In genomic region chr8:78346131-78346621, GRCm38 (mm10) we compare ENCODE assay signal across 10 mouse cellular contexts.
DNase-seq lines count a peak whose midpoint lies in the region; ATAC-seq lines count a peak whose summit lies in the region.
"Had no signal": no experiment of that assay in that cellular context is flagged by ENCODE, and none has a peak within 500 bp of the region (broad histone marks: within the 10 kb centered on the region; RNA-seq: fewer than 3 reads in every experiment).

No protein-coding gene starts in this region.

- H3K27ac ChIP-seq in hindbrain, embryonic 10.5 days = no peak overlapping the region
- 0 out of 2 replicates have a peak overlapping the region, but pooled peaks have one; percentile 52 for H3K27ac ChIP-seq in midbrain, embryonic 14.5 days (replicated peaks; ENCODE audit: low read depth, low read length)
- H3K27ac ChIP-seq: liver, embryonic 13.5 days had no signal

- H3K4me2 ChIP-seq in midbrain, embryonic 14.5 days (ENCODE audit: low read length) = peak overlapping the region; percentile 35
- H3K4me2 ChIP-seq: liver, embryonic 13.5 days had no signal

- DNase-seq in heart, adult 11 months = peak; percentile 74
- DNase-seq in heart, postnatal 25 days (ENCODE audit: low spot score) = no peak
- DNase-seq in brain, embryonic 18.5 days (ENCODE audit: low read depth, low spot score) = peak; percentile 14
- peak; percentile 8 for DNase-seq in hindbrain, embryonic 10.5 days (ENCODE audit: low spot score)
- DNase-seq in midbrain, embryonic 14.5 days = peak; percentile 71
- no peak for DNase-seq in natural killer cell, adult 2 months (ENCODE audit: low spot score in 2 of 2)
- DNase-seq in gastrocnemius, postnatal 25 days = no peak
- DNase-seq in heart, postnatal 36 days = no peak
- DNase-seq: kidney, postnatal 36 days; liver, embryonic 13.5 days had no signal

- H3K27me3 ChIP-seq in hindbrain, embryonic 10.5 days (ENCODE audit: insufficient read depth, poor library complexity, severe bottlenecking) = no peaks in the 10 kb centered on the region
- H3K27me3 ChIP-seq in midbrain, embryonic 14.5 days (ENCODE audit: control insufficient read depth, insufficient read depth, low read length) = no peaks in the 10 kb centered on the region
- H3K27me3 ChIP-seq: liver, embryonic 13.5 days had no signal

- no peaks in the 10 kb centered on the region for H3K9me3 ChIP-seq in hindbrain, embryonic 10.5 days
- no peaks in the 10 kb centered on the region for H3K9me3 ChIP-seq in midbrain, embryonic 14.5 days (ENCODE audit: control insufficient read depth, low read length)
- H3K9me3 ChIP-seq: liver, embryonic 13.5 days had no signal

- ATAC-seq in midbrain, embryonic 14.5 days (ENCODE audit: low FRiP score, low TSS enrichment) = peak; percentile 85

- no peak overlapping the region for H3K4me3 ChIP-seq in hindbrain, embryonic 10.5 days
- H3K4me3 ChIP-seq in midbrain, embryonic 14.5 days (replicated peaks; ENCODE audit: low read depth, low read length) = no peak overlapping the region
- H3K4me3 ChIP-seq: liver, embryonic 13.5 days had no signal

- H3K9ac ChIP-seq in midbrain, embryonic 14.5 days (replicated peaks; ENCODE audit: low read length) = no peak overlapping the region
- H3K9ac ChIP-seq: liver, embryonic 13.5 days had no signal

- intact Hi-C loops in heart, postnatal 25 days (cut with DNase I) = no loop called here
- intact Hi-C loops in heart, postnatal 36 days (cut with DNase I) = no loop called here

- WGBS in hindbrain, embryonic 10.5 days = 26% methylated on average over 11 of the region's 11 CpGs
- 9% methylated on average over 11 of the region's 11 CpGs for WGBS in midbrain, embryonic 14.5 days

- no peaks in the 10 kb centered on the region for H3K36me3 ChIP-seq in hindbrain, embryonic 10.5 days
- no peaks in the 10 kb centered on the region for H3K36me3 ChIP-seq in midbrain, embryonic 14.5 days (ENCODE audit: control insufficient read depth, insufficient read depth, low read length)
- H3K36me3 ChIP-seq: liver, embryonic 13.5 days had no signal

- peaks cover 15% of the 10 kb centered on the region for H3K4me1 ChIP-seq in hindbrain, embryonic 10.5 days (replicated peaks)
- H3K4me1 ChIP-seq in midbrain, embryonic 14.5 days (ENCODE audit: control insufficient read depth, insufficient read depth, low read length) = peaks cover 8% of the 10 kb centered on the region; the same call in 1 of the 2 replicates
- H3K4me1 ChIP-seq: liver, embryonic 13.5 days had no signal

Comparison
In these comparisons a context has a peak if more than half of its experiments do, and no peak if none do; other contexts are left out.
1. DNase-seq: peak in heart, adult 11 months (single experiment), brain, embryonic 18.5 days (single experiment), hindbrain, embryonic 10.5 days (single experiment) and midbrain, embryonic 14.5 days (single experiment); none in heart, postnatal 25 days (single experiment), natural killer cell, adult 2 months (0 of 2), gastrocnemius, postnatal 25 days (single experiment) and heart, postnatal 36 days (0 of 2).